Mouse (Mus musculus) G1E-ER4 (cell line): ENCODE measurements around the gene Gch1. TPM values are rescaled to one million over a fixed set of nuclear protein-coding genes. Genes with fewer than 3 reads are reported as not detected.

ENCODE experiments used
- GATA1 ChIP-seq: IDR thresholded peaks from one replicate; pipeline ENCODE4 v1.8.0; 2012; ENCODE audit warnings: low read length, inconsistent platforms
- polyA plus RNA-seq: library from polyadenylated mRNA; stranded (reverse); fragments of >175 nt; gene quantifications from 2 replicates; pipeline ENCODE4 v1.2.3, GENCODE M21; 2012

Gene Gch1
- polyA plus RNA-seq, 1 experiment = 0.53 TPM

GRCm38 (mm10) chr14:47187261-47187660 lies 2.0 kb downstream of the Gch1 start:
- TF ChIP-seq GATA1 = no peak

GRCm38 (mm10) chr14:47186561-47186960 lies 2.7 kb downstream of the Gch1 start:
- TF ChIP-seq GATA1 = no peak

- TF ChIP-seq GATA1 = no peak
These were observed 7.5 kb downstream of the Gch1 start for GRCm38 (mm10) chr14:47181497-47182290.

GRCm38 (mm10) chr14:47178851-47179250 lies 10.4 kb downstream of the Gch1 start:
- TF ChIP-seq GATA1 = no peak

GRCm38 (mm10) chr14:47177846-47178414 lies 11.3 kb downstream of the Gch1 start:
- TF ChIP-seq GATA1 = no peak

GRCm38 (mm10) chr14:47176226-47176625 lies 13.0 kb downstream of the Gch1 start:
- no peak for TF ChIP-seq GATA1

- no peak for TF ChIP-seq GATA1
These were observed 14.1 kb downstream of the Gch1 start for GRCm38 (mm10) chr14:47175136-47175535.

GRCm38 (mm10) chr14:47172073-47172472 lies 17.1 kb downstream of the Gch1 start:
- no peak for TF ChIP-seq GATA1

GRCm38 (mm10) chr14:47170499-47171109 lies 18.6 kb downstream of the Gch1 start:
- TF ChIP-seq GATA1 = no peak

- no peak for TF ChIP-seq GATA1
These were observed 19.4 kb downstream of the Gch1 start for GRCm38 (mm10) chr14:47169677-47170410.

GRCm38 (mm10) chr14:47165741-47166140 lies 23.5 kb downstream of the Gch1 start:
- no peak for TF ChIP-seq GATA1

GRCm38 (mm10) chr14:47165117-47165516 lies 24.1 kb downstream of the Gch1 start:
- TF ChIP-seq GATA1 = no peak

GRCm38 (mm10) chr14:47161921-47162427 lies 27.2 kb downstream of the Gch1 start:
- no peak for TF ChIP-seq GATA1

GRCm38 (mm10) chr14:47160051-47160640 lies 29.1 kb downstream of the Gch1 start:
- no peak for TF ChIP-seq GATA1

- no peak for TF ChIP-seq GATA1
These were observed 34.9 kb downstream of the Gch1 start for GRCm38 (mm10) chr14:47154303-47154702.

GRCm38 (mm10) chr14:47151306-47151705 lies 37.9 kb downstream of the Gch1 start:
- TF ChIP-seq GATA1 = no peak
